Mouse (Mus musculus) lung, postnatal 0 days (tissue): Measurements from ENCODE around the gene Defb45.

Experiments used
- CTCF ChIP-seq: IDR thresholded peaks from 2 replicates; pipeline ENCODE4 v1.5.1; 2016; ENCODE audit warnings: antibody characterized with exemption, mild to moderate bottlenecking
- EP300 ChIP-seq: IDR thresholded peaks from 2 replicates; pipeline ENCODE4 v1.6.1; 2016; ENCODE audit warnings: antibody characterized with exemption, mild to moderate bottlenecking, control low read depth

DNA sequence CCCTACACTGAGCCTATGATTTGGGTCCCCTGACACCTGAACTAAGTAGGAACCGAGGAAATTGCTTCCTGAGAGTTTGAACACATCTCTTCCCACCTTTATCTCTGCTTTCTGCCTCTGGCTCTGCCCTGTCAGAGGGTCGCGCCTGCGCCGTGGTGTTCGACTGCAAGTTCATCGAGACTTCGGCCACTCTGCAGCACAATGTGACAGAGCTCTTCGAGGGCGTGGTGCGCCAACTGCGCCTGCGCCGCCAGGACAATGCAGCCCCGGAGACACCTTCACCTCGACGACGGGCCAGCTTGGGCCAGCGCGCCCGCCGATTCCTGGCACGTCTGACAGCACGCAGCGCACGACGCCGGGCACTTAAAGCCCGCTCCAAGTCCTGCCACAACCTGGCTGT lies 35.1 kb upstream of the Defb45 start:
- no peak for TF ChIP-seq CTCF
- no peak for TF ChIP-seq EP300
